Mouse (Mus musculus) CH12F3 (cell line): ENCODE results near the gene Gm4969.
"Not testable (repeated sequence)": the region's sequence is repeated elsewhere in the genome, so short reads cannot be mapped to it uniquely, and the experiment has no call there.

Source experiments
- in situ Hi-C: fragments of 300-500 bp; cut with MboI; formaldehyde crosslinking; loops from 2 replicates; pipeline ENCODE4 v1.14.3; 2020; ENCODE audit warnings: low sequenced_read_pairs

Gene Gm4969

DNA sequence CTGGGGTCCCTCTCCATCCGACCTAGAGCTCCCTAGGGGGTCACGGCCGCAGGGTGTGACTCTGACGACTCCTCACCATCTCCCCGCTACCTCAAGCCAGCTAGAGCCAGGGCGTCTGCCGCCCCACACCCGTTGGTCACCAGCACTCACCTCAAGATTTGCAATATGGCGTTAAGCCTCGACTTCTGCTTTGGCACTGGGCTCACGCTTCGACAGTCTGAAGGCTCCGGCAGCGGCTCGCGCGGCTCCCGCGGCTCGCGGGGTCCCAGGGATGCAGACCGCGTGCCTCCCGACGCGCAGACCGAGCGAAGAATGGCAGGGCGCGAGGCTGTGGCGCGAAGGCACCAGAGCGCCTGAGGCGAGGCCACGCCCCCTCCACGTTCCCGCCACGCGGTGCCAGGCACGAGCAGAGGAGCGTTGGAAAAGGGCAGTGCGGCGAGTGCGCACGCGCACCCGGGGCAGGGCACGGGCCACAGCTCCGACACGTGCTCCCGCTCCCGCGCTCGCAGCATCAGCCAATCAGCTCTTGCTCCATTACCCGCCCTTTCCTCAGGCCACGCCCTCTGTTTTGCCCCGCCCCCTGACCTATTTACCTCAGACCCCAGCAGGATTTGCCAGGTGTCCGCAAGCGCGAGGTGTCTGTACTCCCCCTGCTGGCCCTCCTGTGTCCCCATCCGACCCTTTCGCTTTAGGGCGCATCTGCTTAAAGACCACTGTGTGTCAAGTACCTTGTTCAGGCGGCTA, at the start of gene Gm4969:
Gm4969 (minus strand) TSS at position 341 of the 744 bp plus-strand sequence.
- in situ Hi-C loops = no loop called here

DNA sequence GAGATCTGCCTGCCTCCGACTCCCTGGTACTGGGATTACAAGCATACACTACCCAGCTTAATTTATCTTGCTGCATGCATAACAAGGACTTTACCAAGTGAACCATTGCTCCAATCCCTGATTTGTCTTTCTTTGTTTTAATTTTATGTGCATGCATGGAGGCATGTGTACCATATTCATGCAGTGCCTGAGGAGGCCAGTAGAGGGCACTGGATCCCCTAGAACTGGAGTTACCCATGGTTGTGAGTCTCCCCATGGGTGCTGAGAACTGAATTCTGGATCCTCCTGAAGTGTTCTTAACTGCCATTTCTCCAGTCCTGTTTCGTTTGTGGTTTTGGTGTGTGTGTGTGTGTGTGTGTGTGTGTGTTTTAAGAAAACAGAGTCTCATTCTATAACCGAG, 48.8 kb upstream of the Gm4969 start:
- in situ Hi-C loops = no loop called here

DNA sequence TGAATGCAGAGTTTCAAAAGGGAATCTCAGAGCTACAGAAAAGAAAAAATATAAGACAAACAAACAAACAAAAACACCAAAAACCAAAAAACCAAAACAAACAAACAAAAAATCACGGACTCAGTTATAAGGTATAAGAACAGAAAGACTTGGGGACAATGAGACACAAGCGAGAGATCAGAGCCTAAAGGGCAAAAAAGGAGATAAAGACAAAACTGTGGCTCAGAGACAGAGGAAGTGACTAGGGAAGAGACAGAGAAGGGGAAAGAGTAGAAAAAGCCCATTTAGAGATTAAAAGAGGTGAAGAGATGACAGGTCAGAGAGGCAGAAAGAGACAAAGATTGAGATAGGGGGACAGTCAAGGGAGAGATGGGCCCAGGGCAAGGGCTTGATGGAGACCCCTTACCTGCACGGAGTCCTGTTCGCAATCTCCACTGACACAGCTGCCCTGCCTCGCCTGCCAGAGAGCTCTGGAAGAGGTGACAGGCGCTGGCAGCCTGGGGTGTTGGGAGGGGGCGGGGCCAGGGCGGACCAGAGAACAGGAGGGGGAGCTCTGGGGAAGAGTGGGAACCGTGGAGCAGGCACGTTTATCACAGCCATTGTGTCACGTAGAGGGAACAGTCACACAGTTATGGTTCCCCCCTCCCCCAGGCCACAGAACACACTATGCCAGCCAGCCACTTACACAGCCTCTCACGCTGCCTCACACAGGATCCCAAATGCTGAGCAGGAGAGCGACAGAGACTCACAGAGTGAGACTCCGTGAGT, 47.7 kb upstream of the Gm4969 start, which contains the start of gene Gipr:
Gipr (minus strand) TSS at position 472 of the 768 bp plus-strand sequence.
- in situ Hi-C loops = no loop called here

DNA sequence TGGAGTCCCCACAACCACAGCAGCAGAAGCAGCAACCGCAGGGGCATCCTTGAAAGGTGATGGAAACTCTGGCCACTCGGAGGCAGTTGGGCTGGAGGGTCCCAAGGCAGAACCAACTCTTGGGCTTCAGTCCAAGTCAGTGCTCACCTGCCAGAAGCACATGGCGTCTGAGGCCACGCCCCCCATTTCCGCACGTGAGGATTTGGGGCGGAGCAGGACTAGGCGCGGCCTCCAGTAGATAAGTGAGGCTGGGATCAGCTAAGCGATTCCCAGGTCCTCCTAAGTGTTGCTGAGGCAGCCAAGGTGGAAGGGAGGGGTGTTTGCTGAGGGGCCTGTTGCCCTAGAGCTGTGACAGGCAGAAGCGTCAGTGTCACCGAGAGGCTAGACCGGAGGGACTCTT, 46.8 kb upstream of the Gm4969 start:
- in situ Hi-C loops = no loop called here

DNA sequence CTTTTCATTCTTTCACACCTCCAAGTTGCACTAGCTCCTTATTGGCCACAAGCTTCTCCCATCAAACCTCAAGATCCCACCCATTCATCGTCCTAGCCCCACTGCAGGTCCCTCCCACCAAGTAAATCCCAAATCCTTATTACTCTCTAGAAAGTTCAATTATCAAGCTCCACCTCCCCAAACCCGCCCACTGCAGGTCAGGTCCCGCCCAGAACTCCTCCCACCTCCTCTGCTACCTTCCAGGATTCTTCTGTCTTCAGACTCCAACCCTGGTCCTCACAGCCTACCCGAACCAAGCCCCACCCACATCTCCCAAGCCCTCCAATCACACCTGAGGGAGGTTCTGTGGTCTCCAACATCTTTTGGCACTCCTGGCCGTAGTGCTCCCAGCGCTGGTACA, 46.0 kb upstream of the Gm4969 start:
- in situ Hi-C loops = no loop called here

DNA sequence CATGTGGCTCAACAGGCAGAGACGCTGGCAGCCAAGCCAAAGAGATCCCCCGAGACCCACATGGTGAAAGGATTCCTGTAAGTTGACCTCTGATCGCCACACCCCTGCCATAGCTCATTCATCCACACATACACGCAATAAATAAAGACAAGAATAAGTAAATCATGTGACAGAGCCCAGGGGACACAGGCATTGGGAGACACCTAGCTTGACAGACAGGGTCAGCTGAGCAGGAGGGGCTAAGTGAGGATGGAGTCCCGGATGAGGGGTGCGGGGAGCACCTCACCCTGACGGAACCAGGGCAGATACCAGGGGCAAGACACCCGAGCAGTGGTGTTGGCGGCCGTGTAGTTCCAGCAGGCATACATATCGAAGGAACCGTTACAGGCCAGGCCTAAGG, 45.6 kb upstream of the Gm4969 start:
- in situ Hi-C loops = no loop called here

DNA sequence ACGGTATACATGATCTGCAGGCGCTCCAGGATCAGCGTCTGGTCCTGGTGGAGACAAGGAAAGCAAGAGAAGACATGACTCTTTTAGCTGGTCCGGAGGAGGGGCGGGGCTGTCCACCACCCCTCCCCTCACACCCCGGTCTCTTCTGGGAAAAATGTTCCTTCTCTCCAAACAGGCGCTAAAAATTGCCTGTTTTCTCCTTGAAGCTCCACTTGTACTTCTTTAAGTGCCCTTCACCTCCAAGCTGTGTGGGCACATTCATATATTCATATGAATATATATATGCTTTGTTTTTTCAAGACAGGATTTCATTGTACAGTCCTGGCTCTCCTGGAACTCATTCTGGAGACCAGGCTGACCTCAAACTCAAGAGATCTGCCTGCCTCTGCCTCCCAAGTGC, 44.8 kb upstream of the Gm4969 start:
- in situ Hi-C loops = no loop called here

DNA sequence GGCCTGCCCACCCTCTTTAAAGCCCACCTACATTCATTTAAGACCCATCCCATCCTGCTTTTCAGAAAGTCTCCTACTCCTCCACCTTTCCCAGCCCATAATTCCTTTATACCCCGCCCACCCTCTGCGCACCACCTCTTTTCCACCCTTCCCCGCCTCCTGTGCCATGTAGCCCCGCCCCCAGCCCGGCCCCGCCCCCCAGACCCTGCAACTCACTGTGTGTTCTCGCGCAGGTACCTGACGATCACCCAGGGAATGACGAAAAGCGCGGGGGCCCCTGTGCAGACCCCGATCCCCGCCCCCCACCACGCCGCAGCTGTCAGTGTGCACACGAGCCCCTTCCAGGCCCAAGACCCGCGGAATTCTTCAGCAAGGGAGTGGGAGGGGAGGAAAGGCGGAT, 41.9 kb upstream of the Gm4969 start:
- in situ Hi-C loops = no loop called here

DNA sequence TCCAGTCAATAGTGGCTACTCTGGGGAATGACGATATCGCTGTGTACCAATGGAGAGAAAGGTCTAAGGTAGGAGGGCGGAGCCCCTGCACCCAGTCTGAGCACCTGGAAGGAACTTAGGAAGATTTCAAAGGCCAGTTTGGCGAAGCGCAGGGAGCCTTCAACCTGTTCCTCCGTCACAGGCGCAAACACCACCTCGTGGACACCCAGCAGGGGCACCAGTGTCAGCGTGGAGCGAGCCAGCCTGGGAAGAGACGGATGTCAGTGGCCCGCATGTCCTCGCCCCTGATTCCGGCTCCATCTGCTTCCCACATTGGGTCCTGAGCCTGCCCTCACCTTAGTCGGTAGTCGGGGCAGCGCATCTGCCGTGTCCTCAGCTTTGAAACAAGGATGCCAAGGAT, 41.2 kb upstream of the Gm4969 start:
- in situ Hi-C loops = no loop called here

DNA sequence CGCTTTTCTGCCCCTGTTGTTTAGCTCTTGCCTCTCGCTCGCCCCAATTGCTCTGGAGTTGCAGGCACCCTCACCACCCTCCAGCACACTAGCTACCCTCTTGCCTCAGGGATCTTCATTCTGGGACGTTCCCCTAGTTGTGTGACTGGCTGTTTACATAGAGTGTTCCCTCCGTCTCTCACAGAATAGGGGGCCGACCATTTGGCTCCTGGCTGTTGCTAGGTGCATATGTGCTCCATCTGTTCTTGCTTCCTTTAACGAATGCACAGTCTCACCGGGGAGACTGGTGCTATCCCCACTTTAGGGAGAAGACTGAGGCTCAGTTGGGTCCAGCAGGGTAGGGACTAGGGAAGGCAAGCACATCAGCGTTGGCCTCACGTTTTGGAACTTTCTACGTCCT, 40.4 kb upstream of the Gm4969 start:
- in situ Hi-C loops = no loop called here

DNA sequence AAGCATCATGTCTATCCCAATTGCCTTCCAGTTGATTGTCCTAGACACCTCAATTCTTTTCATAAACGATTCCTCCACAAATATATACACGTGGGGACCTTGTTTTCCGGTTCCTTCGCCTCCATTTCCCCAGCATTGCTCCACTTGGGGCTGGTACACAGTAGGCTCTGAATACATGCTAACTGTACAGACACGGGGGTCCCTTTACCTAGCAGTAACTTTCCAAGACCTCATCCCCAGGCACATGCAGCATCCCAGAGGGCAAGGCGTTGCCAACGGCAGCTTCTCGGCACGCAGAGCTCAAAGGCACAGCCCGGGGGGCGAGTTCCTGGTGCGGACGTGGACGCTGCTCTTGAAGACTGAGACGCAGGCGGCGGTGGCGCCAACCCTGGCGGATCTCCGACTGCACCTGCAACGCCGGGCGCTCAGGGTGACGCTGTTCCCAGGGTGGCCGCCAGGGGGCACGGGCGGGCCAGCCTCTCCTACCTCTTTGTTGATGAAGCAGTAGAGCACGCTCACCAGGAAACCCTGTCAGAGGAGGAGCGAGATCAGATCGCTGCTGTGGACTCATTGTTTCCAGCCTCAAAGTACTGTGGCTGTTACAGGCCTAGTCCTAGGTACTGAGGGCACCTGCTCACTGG, 39.1 kb upstream of the Gm4969 start:
- in situ Hi-C loops = no loop called here

DNA sequence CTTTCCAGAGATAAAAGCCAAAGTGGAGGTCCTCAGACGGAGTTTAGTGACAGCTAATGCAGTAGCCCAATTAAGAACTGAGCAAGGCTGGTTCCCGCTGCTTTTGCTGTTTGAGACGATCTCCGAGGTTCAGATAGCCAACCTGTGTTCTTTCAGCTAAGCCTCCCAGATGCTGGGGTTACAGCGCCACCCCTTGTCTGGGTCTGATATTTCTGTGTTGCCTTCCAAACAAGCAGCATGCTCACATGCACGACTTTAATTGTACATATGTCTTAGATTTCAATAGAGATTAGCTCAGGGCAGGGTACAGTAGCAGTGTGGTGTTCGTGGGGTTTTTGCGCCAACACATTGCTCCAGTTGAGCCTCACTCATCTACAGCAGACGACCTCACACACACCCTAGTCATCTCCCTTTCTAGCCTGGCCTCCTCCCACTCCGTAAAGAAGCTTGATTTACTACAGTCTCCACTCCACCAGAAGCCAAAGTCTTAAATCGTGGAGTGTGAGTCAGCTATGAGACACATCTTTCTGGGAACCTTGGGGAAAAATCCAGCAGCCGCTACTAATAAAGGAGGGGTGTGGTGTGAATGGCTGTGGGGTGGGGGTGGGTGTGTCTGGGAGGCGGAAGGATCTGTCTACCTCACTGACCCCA, 37.8 kb upstream of the Gm4969 start:
- in situ Hi-C loops = no loop called here

DNA sequence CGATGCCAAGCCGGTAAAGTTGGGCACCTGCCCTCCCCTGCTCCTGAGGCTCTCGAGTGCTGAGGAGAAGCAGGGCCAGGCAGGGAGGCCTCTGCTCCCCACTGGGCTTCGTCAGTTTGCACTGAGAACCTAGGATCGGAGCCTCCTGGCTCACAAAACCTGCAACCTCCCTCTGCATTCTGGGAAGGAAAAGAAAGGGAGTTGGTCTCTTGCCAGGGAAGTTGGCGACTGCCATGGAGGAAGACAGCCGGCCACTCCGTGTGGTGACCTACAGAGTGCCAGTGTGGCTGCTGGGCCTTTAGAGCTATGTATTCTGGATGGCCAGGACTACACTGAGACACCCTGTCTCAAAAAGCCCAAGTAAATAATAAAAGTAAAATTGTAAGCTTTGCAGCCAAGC, 36.6 kb upstream of the Gm4969 start:
- in situ Hi-C loops = no loop called here

DNA sequence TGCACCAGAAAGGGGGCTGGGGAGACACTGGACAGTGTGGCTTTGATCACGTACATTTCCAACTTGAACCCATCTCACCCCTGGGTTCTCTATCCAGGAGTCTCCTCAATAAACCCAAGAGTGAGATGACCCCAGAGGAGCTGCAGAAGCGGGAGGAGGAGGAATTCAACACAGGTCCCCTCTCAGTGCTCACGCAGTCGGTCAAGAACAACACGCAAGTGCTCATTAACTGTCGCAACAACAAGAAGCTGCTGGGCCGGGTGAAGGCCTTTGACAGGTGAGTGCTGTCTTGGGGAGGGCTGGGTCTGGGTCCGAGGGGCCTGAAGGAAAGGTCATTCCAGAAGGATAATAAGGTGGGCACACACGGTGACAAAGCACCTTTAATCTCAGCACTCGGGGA, 33.0 kb upstream of the Gm4969 start:
- in situ Hi-C loops = not testable (repeated sequence)

DNA sequence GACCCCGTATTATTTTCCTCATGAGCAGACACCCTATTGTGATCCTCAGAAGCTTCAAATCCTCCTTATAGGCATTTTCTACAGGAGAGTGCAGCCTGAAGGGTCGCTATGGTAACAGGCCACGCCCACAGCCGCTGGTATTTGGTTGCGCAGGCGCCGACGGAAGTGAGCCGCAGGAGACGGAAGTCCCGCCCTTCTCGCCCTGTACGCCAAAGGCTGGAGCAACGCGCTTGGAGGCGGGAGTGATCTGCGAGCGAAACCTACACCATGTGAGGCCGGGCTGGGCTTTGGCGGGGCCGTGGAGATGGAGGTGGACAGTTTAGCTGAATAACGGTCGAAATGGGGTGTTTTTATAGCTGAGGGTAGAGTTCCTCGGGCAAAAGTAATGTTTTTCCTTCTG, 31.5 kb upstream of the Gm4969 start, which contains the start of gene Snrpd2:
Snrpd2 (plus strand) TSS at position 97 of the 400 bp plus-strand sequence.
- in situ Hi-C loops = loop anchor here (10.0 kb wide), 1 partner anchor 65 kb away; the partner anchor contains the start of gene Dmpk

DNA sequence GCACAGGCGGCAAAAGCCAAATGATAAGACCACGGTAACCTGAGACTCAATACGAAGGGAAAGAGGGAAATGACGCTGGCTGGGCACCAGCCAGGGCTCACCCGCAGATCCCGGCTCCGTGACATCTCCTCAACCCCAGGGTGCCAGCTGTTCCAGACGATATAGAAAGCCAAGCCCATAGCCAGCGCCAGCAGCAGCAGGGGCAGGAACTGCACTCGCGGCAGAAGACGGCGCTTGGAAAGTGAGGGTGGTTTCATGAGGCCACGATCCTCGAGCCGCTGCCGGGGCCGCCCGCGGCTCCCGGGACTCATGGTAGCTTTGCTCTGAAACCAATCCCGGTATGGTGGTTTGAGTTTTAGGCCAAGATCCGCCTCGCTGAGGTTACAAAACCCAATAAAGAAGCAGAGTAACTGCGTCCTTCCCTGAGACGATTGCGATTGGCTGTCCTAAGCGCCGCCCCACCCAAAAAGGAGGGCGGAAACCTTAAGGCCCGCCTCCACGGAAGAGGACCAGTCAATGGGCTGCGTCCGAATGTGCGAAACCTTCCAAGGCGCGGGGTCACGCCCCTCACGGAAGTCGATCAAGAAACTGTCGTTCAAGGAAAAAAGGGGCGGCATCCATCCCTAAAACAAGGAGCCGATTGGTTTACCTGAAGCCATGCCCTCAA, 30.8 kb upstream of the Gm4969 start, which contains the start of gene Qpctl:
Qpctl (minus strand) TSS at position 417 of the 667 bp plus-strand sequence.
- in situ Hi-C loops = loop anchor here (10.0 kb wide), 1 partner anchor 64 kb away; the partner anchor contains the start of gene Dmpk

DNA sequence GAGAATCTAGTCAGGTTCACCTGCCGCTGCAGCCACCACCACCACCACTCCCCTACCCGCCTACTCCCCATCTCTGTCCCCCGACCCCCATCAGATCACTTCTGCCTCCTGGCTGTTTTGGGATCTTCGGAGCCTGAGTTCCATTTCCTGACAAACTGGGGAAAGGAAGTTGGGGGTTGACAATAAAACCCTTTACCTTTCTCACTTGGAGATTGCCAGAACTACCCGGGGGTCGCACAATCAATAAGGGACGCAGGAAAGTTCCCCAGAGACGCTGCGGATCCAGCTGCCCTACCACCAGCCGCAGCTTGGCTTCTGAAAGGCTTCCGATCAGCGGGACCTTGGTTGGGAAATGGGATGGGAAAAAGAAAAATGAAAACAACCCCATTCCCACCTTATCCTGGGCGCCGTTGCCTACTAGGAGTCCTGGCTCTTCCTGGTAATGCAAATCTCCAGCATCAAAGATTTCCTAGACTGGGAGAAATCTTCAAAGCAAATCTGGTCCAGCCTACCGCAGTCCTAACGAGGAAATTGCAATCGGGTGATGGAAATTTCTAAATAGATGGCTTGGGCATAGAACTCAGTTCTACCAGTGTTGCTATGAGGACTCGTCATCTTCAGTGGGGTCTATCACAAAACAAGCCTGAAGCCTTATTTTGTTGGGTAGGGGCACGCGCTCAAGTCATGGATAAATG, 30.2 kb upstream of the Gm4969 start:
- in situ Hi-C loops = loop anchor here (10.0 kb wide), 1 partner anchor 64 kb away; the partner anchor contains the start of gene Dmpk

DNA sequence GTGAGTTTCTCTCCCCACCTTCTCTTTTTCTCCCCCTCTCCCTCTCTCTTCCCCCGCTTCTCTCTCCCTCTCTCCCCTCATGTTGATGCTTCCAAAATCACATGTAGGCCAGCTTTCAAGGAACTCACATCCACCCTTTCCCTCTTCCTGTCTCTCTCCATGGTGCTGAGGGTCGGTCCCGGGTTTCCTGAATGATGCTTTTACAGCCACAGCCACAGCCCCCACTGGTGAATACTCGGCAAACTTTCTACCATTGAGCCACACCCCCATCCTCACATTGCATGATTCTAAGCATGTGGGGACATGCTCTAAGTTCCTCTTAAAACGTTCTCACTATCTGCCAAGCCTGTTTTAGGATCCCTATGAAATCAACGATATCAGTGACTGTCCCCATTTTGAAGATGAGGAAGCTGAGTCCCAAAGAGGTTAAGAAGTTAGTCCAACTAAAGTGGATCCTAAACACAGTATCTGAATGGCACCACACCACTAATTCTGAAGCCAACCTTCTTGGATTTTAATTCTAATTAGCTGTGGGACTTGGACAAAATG, 29.4 kb upstream of the Gm4969 start:
- in situ Hi-C loops = loop anchor here (10.0 kb wide), 1 partner anchor 63 kb away; the partner anchor contains the start of gene Dmpk

DNA sequence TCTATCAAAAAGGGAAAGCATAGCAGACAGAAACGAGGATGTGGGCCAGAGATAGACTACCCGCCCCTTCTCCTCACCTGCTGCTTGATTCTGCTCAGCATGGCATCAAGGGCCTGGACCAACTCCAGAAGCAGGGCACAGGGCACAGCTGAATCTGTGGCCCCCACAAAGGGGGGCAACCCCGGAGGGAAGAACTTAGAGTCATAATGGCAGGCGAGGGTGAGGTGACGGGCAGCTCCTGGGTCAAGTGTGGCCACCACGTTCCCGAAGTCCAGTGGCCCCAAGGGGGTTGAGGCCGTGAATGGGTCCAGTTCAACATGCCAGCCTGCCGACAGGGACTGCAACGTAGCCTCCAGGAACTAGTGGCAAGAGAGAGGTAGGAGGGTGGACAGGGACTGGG, 28.6 kb upstream of the Gm4969 start:
- in situ Hi-C loops = loop anchor here (10.0 kb wide), 1 partner anchor 62 kb away; the partner anchor contains the start of gene Dmpk
